Mouse (Mus musculus) brain, adult 2 months (tissue): Measurements from ENCODE around the gene Fgd2.
"Not testable (repeated sequence)": the region's sequence is repeated elsewhere in the genome, so short reads cannot be mapped to it uniquely, and the experiment has no call there.

Experiments
- DNase-seq: peaks from one replicate; pipeline ENCODE4 v3.0.0; 2011; ENCODE audit warnings: low read depth, low spot score

Fgd2 gene

DNA sequence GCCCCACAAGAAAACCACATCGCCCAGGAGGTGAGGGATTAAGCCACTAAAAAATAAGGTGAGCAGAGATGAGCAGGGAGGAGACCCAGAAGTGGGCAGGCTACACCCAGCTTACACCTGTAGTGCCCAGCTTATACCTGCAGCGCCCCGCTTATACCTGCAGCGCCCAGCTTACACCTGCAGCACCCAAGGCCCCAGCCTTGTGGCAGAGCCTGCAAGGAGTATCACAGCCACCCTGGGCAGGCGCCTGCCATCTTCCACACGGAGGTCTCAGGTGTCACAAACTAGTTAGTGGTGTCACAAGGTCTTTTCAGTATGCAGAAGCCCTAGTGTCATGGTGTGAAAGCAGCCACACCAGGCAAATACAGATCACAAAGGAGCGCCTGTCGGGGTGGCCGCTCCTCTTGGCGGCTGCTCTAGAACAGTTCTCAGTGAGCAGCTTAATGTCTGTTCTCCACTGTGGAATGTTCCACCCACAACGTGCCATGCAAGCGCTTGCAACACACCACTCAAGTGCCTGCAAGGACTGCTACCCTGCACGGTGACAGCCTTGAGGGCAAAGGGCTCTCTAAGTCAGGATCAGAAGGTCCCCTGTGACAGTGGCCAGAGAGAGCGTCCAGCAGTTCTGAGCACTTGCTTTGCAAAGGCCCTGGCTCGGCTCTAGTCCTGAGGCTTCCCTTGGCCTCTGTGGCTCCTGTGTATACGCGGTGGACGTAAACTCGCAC lies 24.3 kb upstream of the Fgd2 start:
- DNase-seq: peak; percentile 50

GRCm38 (mm10) chr17:29337979-29338823 lies 22.5 kb upstream of the Fgd2 start:
- DNase-seq: peak; percentile 47

DNA sequence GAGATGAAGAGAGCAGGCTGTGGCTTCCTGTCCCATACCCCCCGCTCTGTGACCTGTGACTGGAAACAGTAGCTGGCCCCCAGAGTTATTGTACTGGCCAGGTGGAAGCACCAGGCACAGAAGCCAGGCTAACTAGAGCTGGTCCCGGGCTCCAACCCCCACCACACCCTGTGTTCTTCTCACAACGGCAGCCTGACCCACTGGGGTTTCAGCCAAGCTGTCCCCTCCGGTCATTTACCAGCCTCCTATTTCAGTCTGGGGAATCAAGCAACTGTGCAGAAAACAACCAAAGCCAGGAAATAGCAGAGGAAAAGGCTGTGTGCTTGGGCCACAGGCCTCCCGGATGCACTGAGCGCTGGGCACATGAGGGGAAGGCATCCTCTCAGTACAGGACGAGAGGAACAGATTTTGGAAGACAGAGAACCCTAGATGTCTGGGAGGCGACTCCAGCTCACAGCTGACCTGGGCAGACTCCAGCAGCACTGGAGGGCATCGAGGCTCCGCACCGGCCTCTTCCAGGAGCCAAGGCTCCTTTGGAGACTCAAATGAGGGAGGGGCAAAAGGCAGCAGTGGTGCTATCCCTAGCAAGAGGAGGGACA lies 21.4 kb upstream of the Fgd2 start:
- peak; percentile 53 for DNase-seq

GRCm38 (mm10) chr17:29340406-29341261 lies 20.1 kb upstream of the Fgd2 start:
- no peak for DNase-seq

DNA sequence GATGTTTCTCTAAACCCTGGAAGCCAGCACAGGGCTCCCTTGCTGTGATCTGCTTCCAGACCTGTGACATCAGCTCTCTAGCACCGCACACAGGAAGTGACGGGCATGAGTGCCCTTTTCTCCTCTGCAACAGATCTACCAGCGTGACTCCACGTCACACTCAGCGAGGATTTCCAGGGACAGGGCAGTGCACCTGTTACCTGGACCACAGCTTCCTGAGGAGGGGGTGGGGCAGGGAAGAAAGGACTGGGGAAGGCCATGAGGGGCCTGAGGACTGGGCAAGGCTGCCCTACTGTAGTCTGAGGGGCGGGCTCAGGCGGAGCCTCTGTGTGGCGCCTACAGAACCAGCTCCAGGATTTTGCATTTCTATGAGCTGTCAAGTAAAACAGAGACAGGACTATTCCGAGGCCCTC lies 19.1 kb upstream of the Fgd2 start:
- DNase-seq: peak; percentile 88

- DNase-seq: peak; percentile 64
Observed at GRCm38 (mm10) chr17:29342010-29342910, 18.5 kb upstream of the Fgd2 start.

DNA sequence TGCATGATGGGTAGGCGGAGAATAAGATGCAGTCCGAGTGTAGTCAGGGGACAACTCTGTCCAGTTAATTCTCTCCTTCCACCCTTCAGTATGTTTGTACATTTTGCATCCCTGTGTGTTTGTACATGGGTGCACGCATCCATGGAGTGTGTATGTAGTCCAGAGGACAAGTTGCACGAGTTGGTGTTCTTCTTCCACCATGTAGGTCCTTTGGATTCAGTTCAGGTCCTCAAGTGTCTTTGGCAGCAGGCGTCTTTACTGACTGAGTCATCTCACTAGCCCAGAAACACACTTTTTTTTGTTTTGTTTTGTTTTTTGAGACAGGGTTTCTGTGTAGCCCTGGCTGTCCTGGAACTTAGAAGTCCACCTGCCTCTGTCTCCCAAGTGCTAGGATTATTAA lies 17.5 kb upstream of the Fgd2 start:
- no peak for DNase-seq

- no peak for DNase-seq
Observed at GRCm38 (mm10) chr17:29345272-29345671, 15.4 kb upstream of the Fgd2 start.

GRCm38 (mm10) chr17:29346496-29347125 lies 14.1 kb upstream of the Fgd2 start:
- DNase-seq: peak; percentile 86

DNA sequence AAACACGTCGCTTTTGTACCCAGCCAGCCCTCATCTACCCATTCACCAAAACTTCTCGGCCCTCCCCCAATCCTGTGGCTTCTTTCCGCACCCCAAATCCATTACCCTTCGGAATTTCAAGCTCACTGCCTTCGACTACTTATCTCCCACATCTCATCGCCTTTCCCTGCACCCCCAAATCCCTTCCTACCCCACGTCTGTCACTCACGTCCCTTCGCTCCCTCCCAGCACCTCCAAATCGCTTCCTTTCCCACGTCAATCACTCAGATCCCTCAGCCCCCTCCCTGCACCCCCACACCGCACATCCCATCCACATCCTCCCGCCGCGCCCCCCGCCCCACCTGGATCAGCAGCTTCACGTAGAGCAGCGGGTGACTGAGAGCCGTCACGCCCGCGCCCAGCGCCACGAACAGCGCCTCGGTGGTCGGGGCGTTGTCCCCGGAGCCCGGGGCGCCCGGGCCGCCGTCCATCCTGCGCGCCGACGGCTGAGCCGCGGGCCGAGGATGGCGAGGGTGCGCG lies 13.5 kb upstream of the Fgd2 start:
- DNase-seq: peak; percentile 73

DNA sequence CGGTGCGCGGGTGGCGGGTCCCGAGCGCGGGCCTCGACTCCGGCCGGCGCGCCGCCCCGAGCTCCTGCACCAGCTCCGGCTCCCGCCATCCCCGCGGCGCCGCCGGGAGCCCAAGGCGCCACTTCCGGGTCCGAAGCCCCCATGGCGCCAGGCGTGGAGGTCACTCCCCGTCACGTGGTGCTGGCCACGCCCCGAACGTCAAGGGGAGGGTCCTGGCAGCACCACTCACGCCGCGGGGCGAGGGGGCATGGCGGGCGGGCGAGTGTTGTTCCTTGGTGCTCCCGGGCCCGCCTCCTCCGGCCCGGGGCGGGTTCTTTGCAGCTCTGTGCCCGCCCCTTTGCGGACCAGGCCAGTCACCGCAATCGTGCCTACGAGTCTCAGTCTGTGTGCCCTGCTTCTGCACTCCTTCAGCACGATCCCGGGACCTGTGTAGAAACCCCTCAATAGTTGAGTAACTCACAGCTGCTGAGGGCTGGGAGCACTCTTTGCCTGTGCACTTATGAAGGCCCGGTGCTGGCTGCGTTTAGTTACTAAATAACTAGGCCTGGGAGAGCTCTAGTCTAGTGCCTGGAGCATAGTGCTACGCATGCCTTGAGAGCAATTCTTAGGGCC lies 13.0 kb upstream of the Fgd2 start, which contains the start of gene Mtch1:
Gene Mtch1 (minus strand): TSS at position 290 of the 612 bp plus-strand sequence.
- DNase-seq: peak; percentile 98

GRCm38 (mm10) chr17:29348996-29349395 lies 11.7 kb upstream of the Fgd2 start:
- peak; percentile 88 for DNase-seq

DNA sequence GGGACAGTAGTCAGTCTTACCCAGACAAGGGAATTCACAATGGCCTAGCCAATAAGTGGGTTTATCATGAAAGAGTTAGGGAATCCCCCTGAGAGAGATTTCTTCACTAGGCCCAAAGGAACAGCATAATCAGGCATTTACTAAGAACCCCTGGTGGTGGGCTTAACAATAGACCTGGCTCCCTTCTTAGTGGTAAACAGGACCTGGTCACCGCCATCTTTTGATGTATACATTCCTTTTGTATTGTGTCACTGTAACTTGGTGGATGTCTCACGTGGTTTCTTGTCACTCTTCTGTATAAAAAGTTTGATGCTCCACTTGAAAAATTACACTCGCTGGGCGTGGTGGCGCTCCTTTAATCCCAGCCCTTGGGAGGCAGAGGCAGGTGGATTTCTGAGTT lies 9.7 kb upstream of the Fgd2 start:
- DNase-seq: not testable (repeated sequence)

- DNase-seq: peak; percentile 86
Observed at GRCm38 (mm10) chr17:29355461-29355840, 5.3 kb upstream of the Fgd2 start.

- no peak for DNase-seq
Observed at GRCm38 (mm10) chr17:29355841-29356478, 4.8 kb upstream of the Fgd2 start.

DNA sequence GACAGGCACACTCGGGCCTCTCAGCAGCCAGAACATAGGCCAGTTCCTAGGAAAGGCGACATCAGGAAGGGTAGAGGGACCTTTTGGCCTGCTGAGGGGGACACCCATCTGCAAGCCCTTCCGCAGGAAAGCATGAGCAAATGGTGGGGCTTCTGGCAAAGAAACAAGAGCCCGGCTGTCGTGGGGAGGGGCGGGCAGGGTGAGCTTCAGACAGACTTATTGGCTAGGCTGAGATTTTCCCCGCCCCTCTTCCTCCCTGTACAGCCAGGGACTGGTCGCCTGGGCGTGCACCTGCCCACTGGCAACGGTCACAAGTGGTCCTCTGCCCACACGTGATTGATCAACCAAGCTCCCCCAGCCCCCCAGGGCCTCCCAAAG lies 4.2 kb upstream of the Fgd2 start:
- peak; percentile 90 for DNase-seq

GRCm38 (mm10) chr17:29356882-29357281 lies 3.8 kb upstream of the Fgd2 start:
- DNase-seq: no peak

GRCm38 (mm10) chr17:29358928-29359327 lies 1.8 kb upstream of the Fgd2 start:
- DNase-seq: peak; percentile 65
